Mouse (Mus musculus) erythroblast, embryonic 14.5 days (primary cell): ENCODE results near the gene Adcy5. TPM values are rescaled to one million over a fixed set of nuclear protein-coding genes. Genes with fewer than 3 reads are reported as not detected.

Experiments
- H3K27me3 ChIP-seq: 2 replicates; pipeline ENCODE4 v1.6.1; 2012; ENCODE audit warnings: inconsistent platforms; ENCODE audit not compliant: control insufficient read depth
- H3K36me3 ChIP-seq: 2 replicates; pipeline ENCODE4 v1.6.1; 2012; ENCODE audit warnings: mild to moderate bottlenecking, inconsistent platforms; ENCODE audit not compliant: control insufficient read depth
- H3K4me1 ChIP-seq: 2 replicates; pipeline ENCODE4 v1.6.1; 2012; ENCODE audit warnings: inconsistent platforms; ENCODE audit not compliant: control insufficient read depth
- H3K4me3 ChIP-seq: replicated peaks from 2 replicates; pipeline ENCODE3; 2012; ENCODE audit warnings: moderate library complexity, mild to moderate bottlenecking, inconsistent platforms
- H3K9me3 ChIP-seq: 2 replicates; pipeline ENCODE4 v1.6.1; 2012; ENCODE audit warnings: low read length, inconsistent platforms, mixed read lengths; ENCODE audit not compliant: control insufficient read depth
- GATA1 ChIP-seq: IDR thresholded peaks from 2 replicates; pipeline ENCODE4 v1.6.1; 2012; ENCODE audit warnings: low read length, inconsistent platforms, mixed read lengths
- TAL1 ChIP-seq: IDR thresholded peaks from 3 replicates; pipeline ENCODE4 v1.6.1; 2012; ENCODE audit warnings: low read length, inconsistent platforms, mixed read lengths
- polyA plus RNA-seq: library from polyadenylated mRNA; stranded (reverse); fragments of >175 nt; gene quantifications from 2 replicates; pipeline ENCODE4 v1.2.3, GENCODE M21; 2012

Adcy5 gene
- polyA plus RNA-seq, 1 experiment: not detected

DNA sequence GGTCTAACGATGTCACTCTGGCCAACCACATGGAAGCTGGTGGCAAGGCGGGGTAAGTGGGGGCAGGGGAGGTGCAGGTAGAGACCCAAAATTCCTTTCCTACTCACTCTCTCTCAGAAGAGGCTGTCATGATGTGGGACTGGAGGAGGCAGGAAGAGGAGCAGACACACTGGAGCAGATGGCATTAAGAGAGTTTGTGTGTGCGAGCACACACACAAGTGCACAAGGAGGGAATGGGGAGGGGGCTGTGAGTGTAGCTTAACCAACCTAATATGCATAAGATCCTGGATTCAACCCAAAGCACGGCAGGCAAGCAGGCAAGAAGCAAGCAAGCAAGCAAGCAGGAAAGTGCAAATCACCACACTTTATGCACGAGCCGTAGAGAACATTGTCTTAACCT lies 116.3 kb downstream of the Adcy5 start:
- Histone ChIP-seq H3K4me1 (no peaks in the 10 kb centered on the region), H3K36me3 (no peaks in the 10 kb centered on the region), H3K4me3 (no peak overlapping the region), H3K9me3 (no peaks in the 10 kb centered on the region), H3K27me3 (peaks cover 5% of the 10 kb centered on the region; the same call in 1 of the 2 replicates)
- TF ChIP-seq TAL1 (no peak), GATA1 (no peak)

DNA sequence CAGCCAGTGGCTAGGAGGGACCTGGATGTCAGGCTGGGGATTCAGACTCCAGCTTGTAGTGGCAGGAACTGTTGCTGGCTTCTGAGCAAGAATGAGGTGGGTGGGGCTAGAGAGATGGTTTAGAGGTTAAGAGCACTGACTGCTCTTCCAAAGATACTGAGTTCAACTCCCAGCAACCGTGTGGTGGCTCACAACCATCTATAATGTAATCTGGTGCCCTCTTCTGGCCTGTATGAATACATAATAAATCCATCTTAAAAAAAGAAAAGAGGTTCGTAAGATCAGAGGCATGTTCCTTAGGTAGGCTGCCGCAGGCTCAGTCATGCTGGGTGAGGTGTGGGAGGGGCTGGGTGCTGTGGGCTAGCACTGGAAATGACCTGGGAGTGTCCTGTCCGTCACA lies 116.9 kb downstream of the Adcy5 start:
- H3K4me3 ChIP-seq: no peak overlapping the region
- peaks cover 5% of the 10 kb centered on the region; the same call in 1 of the 2 replicates for H3K27me3 ChIP-seq
- no peaks in the 10 kb centered on the region for H3K36me3 ChIP-seq
- H3K9me3 ChIP-seq: no peaks in the 10 kb centered on the region
- TF ChIP-seq GATA1: no peak
- no peaks in the 10 kb centered on the region for H3K4me1 ChIP-seq

DNA sequence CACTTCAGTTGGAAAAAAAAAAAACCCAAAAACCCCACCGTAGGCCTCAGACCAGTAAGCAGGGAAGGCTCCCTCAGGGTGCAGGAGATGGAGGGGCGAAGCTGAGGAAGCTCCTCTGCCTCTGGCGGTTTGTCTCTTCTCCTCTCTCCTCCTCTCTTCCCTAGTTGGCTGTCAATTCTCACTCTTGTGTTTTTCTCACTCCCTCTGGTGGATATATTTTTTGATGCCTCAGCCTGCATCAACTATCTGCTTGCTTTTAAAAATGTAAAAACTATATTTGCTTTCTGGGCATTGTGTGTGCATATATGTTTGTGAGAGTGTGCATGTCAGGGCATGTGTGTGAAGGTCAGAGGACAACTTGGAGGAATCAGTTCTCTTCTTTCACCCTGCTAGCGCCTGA lies 117.7 kb downstream of the Adcy5 start:
- Histone ChIP-seq H3K9me3 (no peaks in the 10 kb centered on the region), H3K36me3 (no peaks in the 10 kb centered on the region), H3K4me1 (no peaks in the 10 kb centered on the region), H3K4me3 (no peak overlapping the region), H3K27me3 (peaks cover 5% of the 10 kb centered on the region; the same call in 1 of the 2 replicates)
- TF ChIP-seq TAL1: no peak
- TF ChIP-seq GATA1: no peak

DNA sequence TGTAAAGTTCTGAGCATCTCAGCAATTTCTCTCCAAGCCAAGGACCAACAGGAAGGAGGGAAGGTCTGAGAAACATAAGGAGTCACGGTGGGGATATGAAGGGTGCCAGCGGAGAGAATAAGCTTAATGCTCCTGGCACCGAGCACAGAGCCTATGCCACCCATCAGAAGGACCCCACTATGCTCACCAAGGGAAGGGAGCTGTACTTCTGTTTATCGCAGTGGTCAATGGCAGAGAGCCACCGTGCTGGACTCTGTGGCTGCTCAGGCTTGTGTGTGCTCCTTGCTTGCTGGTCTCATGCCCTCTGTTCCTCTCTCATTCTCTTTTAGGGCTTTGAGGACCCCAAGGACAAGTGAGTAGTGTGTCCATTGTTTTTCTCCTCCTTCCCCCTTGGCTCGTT lies 123.5 kb downstream of the Adcy5 start:
- H3K27me3 ChIP-seq: peaks cover 4% of the 10 kb centered on the region; the same call in 1 of the 2 replicates
- no peaks in the 10 kb centered on the region for H3K9me3 ChIP-seq
- no peaks in the 10 kb centered on the region for H3K36me3 ChIP-seq
- TF ChIP-seq GATA1: no peak
- TF ChIP-seq TAL1: no peak
- no peaks in the 10 kb centered on the region for H3K4me1 ChIP-seq
- no peak overlapping the region for H3K4me3 ChIP-seq

DNA sequence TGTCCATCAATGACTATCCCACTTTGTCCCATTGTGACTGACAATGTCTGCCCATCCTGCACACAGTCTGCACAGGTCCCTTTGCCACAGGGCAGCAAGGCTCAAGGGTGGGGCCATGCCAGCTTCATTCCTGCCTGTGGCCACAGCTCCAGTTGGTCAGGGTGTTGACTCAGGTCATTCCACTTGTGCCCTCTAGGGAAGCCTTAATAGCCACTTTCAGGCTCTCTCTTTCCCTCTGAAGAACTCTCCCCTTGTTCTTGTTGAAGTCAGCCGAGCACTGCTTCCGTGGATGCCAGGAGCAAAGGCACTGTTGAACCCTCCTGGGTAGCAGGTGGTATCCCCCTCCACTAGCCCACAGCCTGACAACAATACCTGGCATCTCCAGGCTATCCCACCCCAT lies 127.8 kb downstream of the Adcy5 start:
- H3K4me3 ChIP-seq: no peak overlapping the region
- H3K4me1 ChIP-seq: no peaks in the 10 kb centered on the region
- no peaks in the 10 kb centered on the region for H3K9me3 ChIP-seq
- no peaks in the 10 kb centered on the region for H3K36me3 ChIP-seq
- H3K27me3 ChIP-seq: no peaks in the 10 kb centered on the region
- TF ChIP-seq TAL1: no peak
- no peak for TF ChIP-seq GATA1

DNA sequence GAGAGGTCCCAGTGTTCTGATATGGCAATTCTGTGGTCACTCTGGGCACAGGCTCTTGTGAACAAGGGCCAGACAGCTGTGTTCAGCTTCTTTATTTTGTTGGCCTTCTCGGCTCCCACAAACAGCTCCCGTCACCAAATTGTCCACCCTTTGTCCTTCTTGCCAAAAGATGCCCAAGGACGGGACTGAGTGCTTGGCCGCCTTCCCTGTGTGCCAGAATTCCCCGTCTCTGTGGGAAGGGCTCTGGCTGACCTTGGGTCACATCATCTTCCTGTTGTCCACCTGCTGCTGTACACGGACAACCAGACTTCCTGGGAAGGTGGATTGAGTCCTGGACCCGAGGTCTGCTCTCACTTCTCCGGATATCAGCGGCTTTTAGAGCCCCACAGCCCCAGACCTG lies 131.1 kb downstream of the Adcy5 start:
- Histone ChIP-seq H3K9me3 (no peaks in the 10 kb centered on the region), H3K36me3 (no peaks in the 10 kb centered on the region), H3K4me3 (no peak overlapping the region), H3K27me3 (no peaks in the 10 kb centered on the region), H3K4me1 (no peaks in the 10 kb centered on the region)
- TF ChIP-seq GATA1 (no peak), TAL1 (no peak)

DNA sequence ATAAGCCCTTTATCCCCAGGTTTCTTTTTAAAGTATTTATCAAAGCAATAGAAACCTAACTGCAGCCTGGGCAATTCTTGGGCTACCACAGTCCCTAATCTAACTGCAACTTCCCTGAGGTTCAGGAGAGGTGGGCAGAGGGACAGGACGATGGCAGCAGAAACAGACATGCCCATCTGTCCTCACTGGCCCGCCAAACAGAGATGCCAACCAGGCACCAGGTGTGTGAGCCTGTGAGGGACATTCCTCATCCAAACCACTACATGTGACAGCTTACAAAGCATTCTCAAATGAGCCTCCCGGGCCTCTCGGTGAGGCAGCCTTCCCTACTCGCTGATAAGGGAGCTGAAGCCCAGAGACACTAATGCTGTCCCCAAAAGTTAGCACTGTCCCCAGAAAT lies 132.6 kb downstream of the Adcy5 start:
- Histone ChIP-seq H3K27me3 (no peaks in the 10 kb centered on the region), H3K36me3 (no peaks in the 10 kb centered on the region)
- TF ChIP-seq GATA1: no peak
- TF ChIP-seq TAL1: no peak

DNA sequence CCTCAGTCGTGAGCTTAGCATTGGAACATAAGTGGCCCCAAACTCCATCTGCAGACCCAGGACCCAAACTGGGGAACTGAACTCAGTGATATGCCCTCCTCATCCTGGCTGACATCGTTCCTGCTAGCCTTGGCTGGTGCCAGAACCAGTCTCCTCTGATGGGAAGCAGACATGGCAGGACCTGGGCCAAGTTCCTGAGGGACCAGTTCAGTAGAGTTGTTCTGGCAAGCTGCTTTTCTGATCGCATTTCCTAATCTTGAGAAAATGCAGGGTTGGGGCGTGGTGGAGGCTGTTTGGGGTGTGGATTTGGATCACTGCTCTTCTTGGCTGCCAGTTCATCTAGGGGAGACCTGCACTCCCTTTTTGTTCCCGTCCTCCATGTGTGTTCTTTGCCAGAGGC lies 143.1 kb downstream of the Adcy5 start:
- TF ChIP-seq TAL1 (no peak), GATA1 (no peak)
- Histone ChIP-seq H3K4me3 (no peak overlapping the region), H3K36me3 (no peaks in the 10 kb centered on the region), H3K27me3 (no peaks in the 10 kb centered on the region), H3K9me3 (no peaks in the 10 kb centered on the region), H3K4me1 (no peaks in the 10 kb centered on the region)

More for the DNA sequence above, 132.6 kb downstream of the Adcy5 start:
- H3K4me3 ChIP-seq: no peak overlapping the region
- H3K9me3 ChIP-seq: no peaks in the 10 kb centered on the region
- H3K4me1 ChIP-seq: no peaks in the 10 kb centered on the region

DNA sequence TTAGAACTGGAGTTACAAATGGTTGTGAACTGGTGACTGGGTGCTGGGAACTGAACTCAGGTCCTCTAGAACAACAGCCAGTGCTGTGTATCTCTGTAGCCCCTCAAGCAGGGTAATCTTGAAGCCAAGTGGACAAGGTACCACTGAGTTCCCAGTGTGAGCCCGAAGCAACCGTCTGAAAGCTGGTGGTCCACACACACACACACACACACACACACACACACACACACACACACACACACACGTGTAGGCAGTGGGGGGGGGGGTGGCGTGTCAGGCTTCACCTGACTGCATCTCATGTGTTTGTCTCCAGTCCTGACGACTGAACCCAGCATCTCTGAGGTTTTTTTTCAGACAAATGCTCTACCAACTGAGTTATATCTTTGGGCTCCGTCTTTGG lies 145.5 kb downstream of the Adcy5 start:
- H3K9me3 ChIP-seq: no peaks in the 10 kb centered on the region
- no peaks in the 10 kb centered on the region; the same call in 1 of the 2 replicates for H3K36me3 ChIP-seq
- H3K4me3 ChIP-seq: no peak overlapping the region
- no peaks in the 10 kb centered on the region for H3K27me3 ChIP-seq
- H3K4me1 ChIP-seq: no peaks in the 10 kb centered on the region
- no peak for TF ChIP-seq TAL1
- no peak for TF ChIP-seq GATA1

DNA sequence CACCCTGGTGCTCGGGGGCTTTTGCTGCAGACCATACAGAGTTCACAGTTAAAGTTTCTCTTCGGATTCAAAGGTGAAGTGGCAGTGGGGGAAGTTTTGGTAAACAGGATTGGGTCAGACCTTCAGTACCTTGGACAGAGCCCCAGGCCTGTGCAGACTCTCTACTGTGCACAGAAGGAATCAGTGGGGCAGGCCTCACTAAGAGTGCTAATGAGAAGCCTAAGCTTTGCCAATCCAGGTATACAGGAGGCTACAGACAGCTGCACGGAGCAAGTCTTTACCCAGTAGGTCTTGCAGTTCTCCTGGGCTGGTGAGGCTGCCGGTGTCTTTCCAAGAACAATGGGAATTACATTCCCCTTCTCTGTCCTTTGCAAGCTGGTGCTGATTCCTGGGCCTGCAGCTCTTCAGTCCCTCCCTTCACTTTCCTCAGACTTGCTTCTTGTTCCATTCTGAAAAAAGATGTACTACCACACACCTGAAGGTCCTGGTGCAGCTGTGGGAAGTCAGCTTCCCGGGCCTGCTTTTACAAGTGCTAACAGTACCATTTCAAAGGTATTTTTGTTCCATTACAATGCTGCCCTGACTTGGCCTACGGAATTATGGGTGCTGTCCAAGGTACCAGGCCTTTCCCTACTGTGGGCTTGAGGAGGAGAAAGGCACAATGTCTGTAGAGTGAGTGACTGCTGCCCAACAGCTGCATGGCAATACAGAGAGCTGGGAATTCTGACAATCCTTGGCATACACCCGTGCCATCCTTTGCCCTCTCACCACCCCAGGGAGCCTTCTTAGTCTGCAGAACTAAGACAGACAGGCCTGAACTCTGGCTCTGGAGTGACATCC lies 148.0 kb downstream of the Adcy5 start:
- Histone ChIP-seq H3K4me1 (no peaks in the 10 kb centered on the region), H3K4me3 (no peak overlapping the region), H3K27me3 (no peaks in the 10 kb centered on the region), H3K36me3 (no peaks in the 10 kb centered on the region; the same call in 1 of the 2 replicates), H3K9me3 (no peaks in the 10 kb centered on the region)
- TF ChIP-seq TAL1 (no peak), GATA1 (no peak)
